Mouse (Mus musculus) G1E (cell line): ENCODE data around the gene Traf6. TPM values are rescaled to one million over a fixed set of nuclear protein-coding genes. Genes with fewer than 3 reads are reported as not detected.

Source experiments
- ATAC-seq: 2 replicates; pipeline ENCODE4 v1.8.0; 2016; ENCODE audit warnings: mild to moderate bottlenecking; ENCODE audit not compliant: insufficient number of reproducible peaks, poor library complexity, low FRiP score, severe bottlenecking; ENCODE audit errors: extremely low read depth
- DNase-seq: peaks from one replicate; pipeline ENCODE4 v3.0.0; 2012; ENCODE audit warnings: low spot score
- H3K27me3 ChIP-seq: 2 replicates; pipeline ENCODE4 v1.6.1; 2012; ENCODE audit warnings: mild to moderate bottlenecking, low read length, inconsistent platforms; ENCODE audit not compliant: insufficient read depth
- H3K36me3 ChIP-seq: replicated peaks from 2 replicates; pipeline ENCODE3; 2012; ENCODE audit warnings: mild to moderate bottlenecking, inconsistent platforms
- H3K4me1 ChIP-seq: 2 replicates; pipeline ENCODE4 v1.6.1; 2012; ENCODE audit warnings: low read depth, low read length, inconsistent platforms, mixed read lengths; ENCODE audit not compliant: insufficient read depth
- H3K4me3 ChIP-seq: 2 replicates; pipeline ENCODE4 v1.5.1; 2012; ENCODE audit warnings: low read depth, mild to moderate bottlenecking, inconsistent platforms, low read length, moderate library complexity, mixed read lengths
- H3K9me3 ChIP-seq: replicated peaks from 2 replicates; pipeline ENCODE4 v1.6.1; 2012; ENCODE audit warnings: inconsistent platforms
- CTCF ChIP-seq: IDR thresholded peaks from 2 replicates; pipeline ENCODE4 v1.5.1; 2012; ENCODE audit warnings: low read depth, low read length, inconsistent platforms, mixed read lengths
- GATA1 ChIP-seq: IDR thresholded peaks from 2 replicates; pipeline ENCODE4 v1.6.1; 2012; ENCODE audit warnings: borderline replicate concordance, low read length, inconsistent platforms, mixed read lengths
- GATA2 ChIP-seq: IDR thresholded peaks from 2 replicates; pipeline ENCODE4 v1.6.1; 2012; ENCODE audit warnings: low read depth, low read length, inconsistent platforms, borderline replicate concordance
- POLR2AphosphoS5 ChIP-seq: IDR thresholded peaks from 2 replicates; pipeline ENCODE4 v1.6.1; 2012; ENCODE audit warnings: low read depth, low read length, inconsistent platforms; ENCODE audit not compliant: insufficient replicate concordance
- TAL1 ChIP-seq: conservative IDR thresholded peaks from 2 replicates; pipeline ENCODE4 v1.6.1; 2012; ENCODE audit warnings: low read depth, low read length, inconsistent platforms, mixed read lengths
- polyA plus RNA-seq: library from polyadenylated mRNA; stranded (reverse); fragments of >175 nt; gene quantifications from 2 replicates; pipeline ENCODE4 v1.2.3, GENCODE M21; 2012
- total RNA-seq, 2 experiments: library from RNA; stranded (forward) in 1 of 2; stranded (reverse) in 1 of 2; fragments of 200-1000 nt in 1 of 2; fragments of >200 nt in 1 of 2; fragmentation: Nextera tagmentation in 1 of 2; gene quantifications; 2 replicates each; pipeline ENCODE4 v1.2.3; 2014 to 2017

Traf6 gene
- total and polyA plus RNA-seq, 3 experiments, result 3.0 to 68.3 (median 26.1) TPM

DNA sequence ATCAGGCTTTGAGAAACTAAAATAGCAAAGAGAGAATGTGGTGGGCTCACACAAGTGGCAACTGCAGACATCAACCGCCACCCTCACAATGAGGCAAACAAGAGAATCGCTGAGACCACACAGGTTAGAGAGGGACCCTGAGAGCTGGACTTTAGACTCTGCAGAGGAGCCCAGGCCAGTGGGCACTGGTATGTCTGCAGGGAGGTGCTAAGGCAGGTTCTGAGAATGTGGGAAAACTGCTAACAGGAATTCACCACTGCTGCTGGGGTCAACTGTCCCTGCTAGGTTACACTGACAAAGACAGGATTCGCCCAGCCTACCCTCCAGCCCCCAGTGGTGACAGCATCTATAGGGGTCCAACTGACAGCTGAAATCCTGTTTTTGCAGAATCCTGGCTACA lies 33.4 kb downstream of the Traf6 start:
- no peak for DNase-seq
- Histone ChIP-seq H3K36me3 (no peaks in the 10 kb centered on the region), H3K4me1 (no peaks in the 10 kb centered on the region), H3K4me3 (no peak overlapping the region), H3K9me3 (no peaks in the 10 kb centered on the region), H3K27me3 (peaks cover 16% of the 10 kb centered on the region)
- TF ChIP-seq TAL1 (no peak), GATA1 (no peak), GATA2 (no peak), CTCF (no peak), POLR2AphosphoS5 (no peak)
- ATAC-seq, result no peak

- Histone ChIP-seq H3K36me3 (no peaks in the 10 kb centered on the region), H3K4me3 (no peak overlapping the region), H3K4me1 (no peaks in the 10 kb centered on the region), H3K27me3 (peaks cover 6% of the 10 kb centered on the region), H3K9me3 (no peaks in the 10 kb centered on the region)
- peak; percentile 27; the same call in 1 of the 2 replicates for TF ChIP-seq CTCF
- TF ChIP-seq POLR2AphosphoS5, result no peak
- ATAC-seq (no peak), DNase-seq (peak; percentile 7)
Observed at GRCm38 (mm10) chr2:101715650-101716323, 37.6 kb downstream of the Traf6 start.

- Histone ChIP-seq H3K4me3 (no peak overlapping the region), H3K9me3 (no peaks in the 10 kb centered on the region), H3K4me1 (no peaks in the 10 kb centered on the region), H3K27me3 (no peaks in the 10 kb centered on the region; the same call in 1 of the 2 replicates), H3K36me3 (no peaks in the 10 kb centered on the region)
- ATAC-seq (no peak), DNase-seq (no peak)
- no peak for TF ChIP-seq TAL1
- no peak for TF ChIP-seq CTCF
- no peak for TF ChIP-seq POLR2AphosphoS5
- TF ChIP-seq GATA2, result no peak
- no peak for TF ChIP-seq GATA1
Observed at GRCm38 (mm10) chr2:101717162-101717561, 38.9 kb downstream of the Traf6 start.

GRCm38 (mm10) chr2:101721835-101722234 lies 43.6 kb downstream of the Traf6 start:
- H3K36me3 ChIP-seq, result no peaks in the 10 kb centered on the region
- no peaks in the 10 kb centered on the region for H3K9me3 ChIP-seq
- ATAC-seq (no peak), DNase-seq (no peak)
- TF ChIP-seq GATA1 (no peak), POLR2AphosphoS5 (no peak), GATA2 (no peak), TAL1 (no peak), CTCF (no peak)
- no peak overlapping the region for H3K4me3 ChIP-seq
- peaks cover 2% of the 10 kb centered on the region for H3K27me3 ChIP-seq
- no peaks in the 10 kb centered on the region for H3K4me1 ChIP-seq

- ATAC-seq (no peak), DNase-seq (no peak)
- Histone ChIP-seq H3K9me3 (no peaks in the 10 kb centered on the region), H3K4me3 (no peak overlapping the region), H3K4me1 (no peaks in the 10 kb centered on the region), H3K27me3 (peaks cover 2% of the 10 kb centered on the region; the same call in 1 of the 2 replicates), H3K36me3 (no peaks in the 10 kb centered on the region)
- TF ChIP-seq GATA1, result no peak
- no peak for TF ChIP-seq POLR2AphosphoS5
- TF ChIP-seq GATA2, result no peak
- no peak for TF ChIP-seq CTCF
- no peak for TF ChIP-seq TAL1
Observed at GRCm38 (mm10) chr2:101722370-101723332, 44.4 kb downstream of the Traf6 start.

DNA sequence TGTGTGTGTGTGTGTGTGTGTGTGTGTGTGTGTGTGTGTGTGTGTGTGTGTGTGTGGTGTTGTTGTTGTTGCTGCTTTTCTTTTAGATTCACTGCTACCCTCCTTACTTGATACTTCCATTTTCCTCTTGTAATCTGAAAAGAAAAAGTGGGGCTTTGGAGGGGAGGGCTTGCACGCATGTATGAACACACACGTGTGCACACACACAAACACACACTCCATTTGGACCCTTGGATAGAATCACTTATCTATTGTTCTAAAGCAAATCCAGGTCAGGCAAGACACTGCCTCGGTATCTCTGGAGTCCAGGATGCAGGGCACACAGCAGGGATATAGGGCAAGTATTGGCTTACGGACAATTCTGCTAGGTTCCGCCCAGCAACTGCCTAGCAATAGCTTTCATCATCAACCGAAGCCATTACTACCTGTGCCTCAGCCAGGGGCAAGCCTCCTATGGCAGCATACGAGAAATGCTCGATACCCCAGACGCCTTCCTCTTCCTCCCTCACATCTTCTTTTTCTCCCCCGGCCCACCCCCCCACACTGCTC lies 45.2 kb downstream of the Traf6 start:
- H3K36me3 ChIP-seq, result no peaks in the 10 kb centered on the region
- H3K9me3 ChIP-seq, result no peaks in the 10 kb centered on the region
- no peak for TF ChIP-seq GATA1
- no peak for TF ChIP-seq GATA2
- TF ChIP-seq TAL1, result no peak
- TF ChIP-seq CTCF, result no peak
- TF ChIP-seq POLR2AphosphoS5, result no peak
- DNase-seq, result no peak
- no peaks in the 10 kb centered on the region for H3K4me1 ChIP-seq
- H3K4me3 ChIP-seq, result no peak overlapping the region
- no peak for ATAC-seq
- peaks cover 2% of the 10 kb centered on the region; the same call in 1 of the 2 replicates for H3K27me3 ChIP-seq
